Mouse (Mus musculus) lung, postnatal 0 days (tissue): ENCODE measurements around the gene Igsf3. TPM values are rescaled to one million over a fixed set of nuclear protein-coding genes. Genes with fewer than 3 reads are reported as not detected.
A peak's percentile ranks its signal among the peaks of the same experiment; 100 is the strongest.

Experiments
- ATAC-seq: fragments of 200-750 bp; cut with Nextera tagmentation; 2 replicates; pipeline ENCODE4 v1.8.0; 2017; ENCODE audit warnings: moderate library complexity
- DNase-seq: peaks from one replicate; pipeline ENCODE4 v3.0.0-alpha.2; 2016; ENCODE audit warnings: low spot score
- H3K27ac ChIP-seq: fragments of 300-500 bp; sonication (generic); 2 replicates; pipeline ENCODE4 v1.5.1; 2014; ENCODE audit warnings: antibody characterized with exemption, mild to moderate bottlenecking, low read length, mixed read lengths
- H3K27me3 ChIP-seq: fragments of 300-500 bp; sonication (generic); replicated peaks from 2 replicates; pipeline ENCODE4 v1.6.1; 2014; ENCODE audit warnings: low read length, mixed read lengths; ENCODE audit not compliant: insufficient read depth
- H3K36me3 ChIP-seq: fragments of 300-500 bp; sonication (generic); 2 replicates; pipeline ENCODE4 v1.6.1; 2014; ENCODE audit warnings: low read length, mixed read lengths; ENCODE audit not compliant: insufficient read depth
- H3K4me1 ChIP-seq: fragments of 300-500 bp; sonication (generic); 2 replicates; pipeline ENCODE4 v1.6.1; 2014; ENCODE audit warnings: antibody characterized with exemption, low read depth, low read length, mixed read lengths; ENCODE audit not compliant: insufficient read depth
- H3K4me2 ChIP-seq: fragments of 300-500 bp; sonication (generic); replicated peaks from 2 replicates; pipeline ENCODE4 v1.6.1; 2014; ENCODE audit warnings: low read depth, mild to moderate bottlenecking, low read length, moderate library complexity, mixed read lengths
- H3K4me3 ChIP-seq: fragments of 300-500 bp; sonication (generic); 2 replicates; pipeline ENCODE4 v1.5.1; 2014; ENCODE audit warnings: low read depth, low read length
- H3K9ac ChIP-seq: fragments of 300-500 bp; sonication (generic); replicated peaks from 2 replicates; pipeline ENCODE4 v1.6.1; 2014; ENCODE audit warnings: low read depth, mild to moderate bottlenecking
- H3K9me3 ChIP-seq: fragments of 300-500 bp; sonication (generic); 2 replicates; pipeline ENCODE4 v1.6.1; 2016; ENCODE audit warnings: low read length, mixed read lengths
- CTCF ChIP-seq: IDR thresholded peaks from 2 replicates; pipeline ENCODE4 v1.5.1; 2016; ENCODE audit warnings: antibody characterized with exemption, mild to moderate bottlenecking
- EP300 ChIP-seq: IDR thresholded peaks from 2 replicates; pipeline ENCODE4 v1.6.1; 2016; ENCODE audit warnings: antibody characterized with exemption, mild to moderate bottlenecking, control low read depth
- WGBS: fragments of 180-500 bp; shearing (Covaris S2); extraction: QIAGEN DNeasy Blood & Tissue Kit; methylation state at CpG from one replicate; pipeline ENCODE4 v1.1.7; 2014; 5-methylcytosine and 5-hydroxymethylcytosine counted together
- polyA plus RNA-seq: library from polyadenylated mRNA; unstranded; fragments of >200 nt; fragmentation: Nextera tagmentation; extraction: Ambion mirVana; gene quantifications from 2 replicates; pipeline ENCODE4 v1.2.1, GENCODE M21; 2015

Igsf3 gene
- polyA plus RNA-seq, 1 experiment from 2014 or later, result 16.9 TPM

DNA sequence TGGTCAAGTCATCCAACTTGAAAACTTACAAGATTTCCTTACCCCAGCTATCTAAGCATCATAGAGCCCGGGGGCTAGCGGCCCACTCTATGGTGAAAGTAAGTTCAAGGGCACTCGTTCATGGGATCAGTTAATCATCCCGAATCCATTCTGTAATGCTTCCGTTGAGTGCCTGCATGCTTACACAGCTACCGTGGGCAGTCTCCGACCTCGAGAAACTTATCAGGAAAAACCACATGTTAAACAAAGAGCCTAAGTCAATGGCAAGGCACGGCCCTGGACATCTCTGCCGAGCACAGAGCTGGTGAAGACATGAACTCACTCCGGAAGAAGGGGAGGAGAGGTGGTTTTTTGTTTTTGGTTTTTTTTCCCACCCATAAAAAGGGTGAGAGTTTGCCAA lies 9.5 kb upstream of the Igsf3 start:
- DNase-seq (no peak), ATAC-seq (peak; percentile 15)
- Histone ChIP-seq H3K4me2 (no peak overlapping the region), H3K4me1 (peaks cover 5% of the 10 kb centered on the region), H3K4me3 (no peak overlapping the region), H3K9ac (no peak overlapping the region), H3K27me3 (no peaks in the 10 kb centered on the region), H3K27ac (no peak overlapping the region), H3K9me3 (no peaks in the 10 kb centered on the region), H3K36me3 (no peaks in the 10 kb centered on the region)
- WGBS, result 21% methylated on average over 11 of the region's 11 CpGs
- no peak for TF ChIP-seq EP300
- TF ChIP-seq CTCF, result no peak

DNA sequence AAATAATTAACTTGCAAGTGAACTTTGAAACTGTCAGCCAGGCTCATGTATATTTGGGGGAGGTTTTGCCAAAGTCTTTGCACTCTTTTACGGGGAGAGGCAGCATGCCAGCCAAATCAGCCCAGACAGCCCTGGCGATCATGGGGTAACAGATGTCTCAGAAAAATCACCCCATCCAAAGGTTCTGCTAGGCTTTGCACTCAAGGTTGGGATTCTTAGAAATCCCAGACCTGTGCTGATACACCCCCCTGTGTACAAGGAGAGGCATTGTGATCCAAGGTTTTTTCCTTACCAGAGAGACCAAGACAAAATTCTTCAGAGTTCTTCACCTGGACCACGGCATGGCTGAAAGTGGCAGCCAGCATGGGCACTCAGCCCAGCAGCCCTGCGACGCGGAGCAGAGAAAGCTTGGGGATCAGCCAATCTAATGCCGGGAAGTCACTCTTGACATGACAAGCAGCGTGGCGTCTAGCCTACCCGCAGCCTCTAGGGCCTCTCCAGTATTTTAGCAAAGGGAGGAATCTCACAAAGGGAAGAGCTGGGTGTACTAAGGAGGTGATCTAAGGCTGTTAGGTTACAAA lies 7.5 kb upstream of the Igsf3 start:
- 31% methylated on average over 10 of the region's 10 CpGs for WGBS
- no peak overlapping the region for H3K27ac ChIP-seq

DNA sequence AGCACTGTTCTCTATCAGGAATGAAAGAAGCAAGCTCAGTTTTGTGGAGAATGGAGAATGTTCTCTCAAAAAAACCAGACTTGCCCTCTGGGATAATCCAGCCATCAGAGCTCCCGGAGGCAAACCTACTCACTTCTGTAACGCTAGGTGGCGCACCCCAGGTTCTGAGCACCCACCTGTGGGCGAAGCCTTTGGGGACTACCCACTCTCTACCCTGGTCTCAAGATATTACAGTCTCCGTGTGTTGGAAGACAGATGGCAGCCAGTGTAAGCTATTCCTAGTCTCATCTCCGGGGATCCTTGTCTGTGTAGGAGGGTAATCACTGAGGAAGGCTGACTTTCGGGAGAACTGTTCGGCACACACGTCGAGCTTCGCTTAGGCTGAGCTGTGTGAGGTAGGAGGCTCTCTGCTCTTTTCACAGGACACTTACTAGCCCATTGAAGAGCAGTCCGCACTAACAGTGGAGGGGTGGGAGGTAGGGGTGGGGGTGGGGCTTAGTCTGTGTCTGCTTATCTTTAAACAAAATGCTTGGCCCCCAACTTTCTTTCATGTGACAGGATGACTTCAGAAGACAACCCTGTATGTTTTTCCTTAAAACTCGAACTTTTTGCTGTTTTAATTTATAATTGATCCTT lies 4.4 kb upstream of the Igsf3 start:
- Histone ChIP-seq H3K36me3 (no peaks in the 10 kb centered on the region), H3K27me3 (no peaks in the 10 kb centered on the region), H3K4me2 (peak overlapping the region; percentile 17; the same call in 1 of the 2 replicates), H3K9ac (no peak overlapping the region), H3K27ac (no peak overlapping the region), H3K9me3 (no peaks in the 10 kb centered on the region), H3K4me1 (no peaks in the 10 kb centered on the region; the same call in 1 of the 2 replicates), H3K4me3 (no peak overlapping the region)
- TF ChIP-seq CTCF (peak; percentile 88), EP300 (no peak)
- peak; percentile 77 for DNase-seq
- WGBS, result 34% methylated on average over 13 of the region's 13 CpGs
- ATAC-seq, result peak; percentile 41; the same call in 1 of the 2 replicates

More for the DNA sequence above, 7.5 kb upstream of the Igsf3 start:
- Histone ChIP-seq H3K4me1 (no peaks in the 10 kb centered on the region; the same call in 1 of the 2 replicates), H3K9ac (no peak overlapping the region), H3K27me3 (no peaks in the 10 kb centered on the region), H3K4me3 (no peak overlapping the region), H3K4me2 (no peak overlapping the region), H3K36me3 (no peaks in the 10 kb centered on the region), H3K9me3 (no peaks in the 10 kb centered on the region)
- no peak for DNase-seq
- ATAC-seq, result 0 out of 2 replicates have a peak, but pooled peaks have one; percentile 40
- TF ChIP-seq CTCF (no peak), EP300 (no peak)

DNA sequence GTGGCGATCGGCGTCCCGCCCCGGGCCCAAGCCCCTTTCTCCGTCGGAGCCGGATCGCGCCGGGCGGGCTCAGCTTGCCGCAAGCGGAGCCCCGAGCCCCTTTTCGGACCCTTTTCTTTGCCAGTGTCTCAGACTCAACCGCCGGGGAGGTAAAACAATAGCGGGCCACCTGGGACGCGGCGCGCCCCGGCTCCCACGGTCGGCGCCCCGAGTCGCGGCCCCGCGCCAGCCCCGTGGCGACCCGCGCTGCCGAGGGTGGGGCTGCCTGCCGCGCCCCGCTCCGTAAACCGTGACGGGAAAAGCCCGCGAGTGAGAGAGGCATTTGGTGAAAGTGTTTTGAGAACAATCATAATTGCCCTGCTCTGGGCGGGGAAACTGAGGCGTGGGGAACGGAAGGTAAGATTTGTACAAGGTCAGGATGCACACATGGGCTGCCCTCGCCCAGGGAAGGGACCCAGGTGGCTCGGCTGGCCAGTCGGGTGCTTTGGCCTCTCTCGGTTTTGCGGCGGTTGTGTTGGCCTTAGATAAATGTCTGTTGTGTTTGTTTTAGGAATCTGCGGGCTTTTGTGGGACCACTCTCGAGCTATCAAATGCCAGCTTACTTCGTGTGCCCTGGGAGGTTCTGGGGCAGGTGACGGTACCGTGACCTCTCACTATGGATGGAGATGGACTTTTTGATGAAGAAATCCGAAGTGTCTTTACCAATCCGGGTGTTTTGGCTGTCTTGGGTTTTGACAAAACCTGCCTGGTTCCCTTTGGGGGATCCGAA lies 557 bp downstream of the Igsf3 start:
- Histone ChIP-seq H3K27ac (peak overlapping the region; percentile 23; the same call in 1 of the 2 replicates), H3K4me2 (peak overlapping the region; percentile 99), H3K36me3 (no peaks in the 10 kb centered on the region), H3K27me3 (no peaks in the 10 kb centered on the region), H3K9ac (peak overlapping the region; percentile 62), H3K9me3 (no peaks in the 10 kb centered on the region), H3K4me1 (peaks cover 13% of the 10 kb centered on the region), H3K4me3 (peak overlapping the region; percentile 80)
- DNase-seq (no peak), ATAC-seq (peak; percentile 34)
- TF ChIP-seq EP300, result no peak
- TF ChIP-seq CTCF, result no peak
- WGBS, result under 1% methylated on average over 38 of the region's 62 CpGs

DNA sequence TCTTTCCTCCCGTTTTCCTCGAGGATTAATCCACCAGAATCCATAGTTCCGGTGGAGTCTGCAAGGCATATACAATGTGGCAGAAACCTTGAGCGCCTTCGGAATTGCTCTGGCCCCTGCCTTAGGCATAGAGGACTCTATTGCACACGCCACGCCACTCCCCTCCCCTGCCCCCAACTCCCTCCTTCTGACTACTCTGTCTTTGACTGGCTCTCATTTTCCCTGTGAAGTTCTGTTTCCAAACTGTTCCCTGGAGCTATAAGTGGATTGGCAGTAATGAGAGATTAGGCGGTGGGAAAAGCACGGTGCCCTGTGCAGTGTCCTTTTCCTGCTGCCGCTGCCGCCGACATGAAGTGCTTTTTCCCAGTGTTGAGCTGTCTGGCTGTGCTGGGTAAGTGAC lies 1.2 kb downstream of the Igsf3 start:
- no peak for TF ChIP-seq CTCF
- TF ChIP-seq EP300, result no peak
- peak; percentile 67 for DNase-seq
- no peaks in the 10 kb centered on the region for H3K27me3 ChIP-seq
- H3K4me1 ChIP-seq, result peaks cover 13% of the 10 kb centered on the region
- peak overlapping the region; percentile 99 for H3K4me2 ChIP-seq
- peak overlapping the region; percentile 80 for H3K4me3 ChIP-seq
- no peaks in the 10 kb centered on the region for H3K36me3 ChIP-seq
- peak overlapping the region; percentile 62 for H3K9ac ChIP-seq
- peak; percentile 53 for ATAC-seq
- 3% methylated on average over 12 of the region's 12 CpGs for WGBS
- H3K27ac ChIP-seq, result peak overlapping the region; percentile 23
- no peaks in the 10 kb centered on the region for H3K9me3 ChIP-seq

DNA sequence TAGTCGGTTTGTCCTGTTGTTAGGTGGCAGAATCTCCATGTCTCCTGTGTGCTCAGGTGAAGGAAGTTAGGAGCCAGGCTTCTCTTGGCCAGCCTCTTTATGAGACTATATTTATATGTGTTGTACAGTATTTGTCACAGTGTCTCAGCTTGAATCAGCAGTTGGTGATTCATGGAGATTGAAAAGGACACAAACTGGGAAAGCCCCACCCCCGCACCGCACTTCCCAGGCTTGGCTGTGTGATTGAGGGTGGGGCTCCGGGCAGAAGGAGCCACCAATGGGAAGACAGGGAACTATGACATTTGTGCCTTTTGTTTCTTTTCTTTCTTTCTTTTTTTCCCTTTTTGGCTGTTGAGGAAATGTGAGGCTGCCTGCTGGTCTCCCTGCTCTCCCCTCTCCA lies 2.9 kb downstream of the Igsf3 start:
- Histone ChIP-seq H3K27ac (peak overlapping the region; percentile 43; the same call in 1 of the 2 replicates), H3K9me3 (no peaks in the 10 kb centered on the region), H3K4me3 (no peak overlapping the region), H3K36me3 (no peaks in the 10 kb centered on the region), H3K9ac (no peak overlapping the region), H3K27me3 (no peaks in the 10 kb centered on the region), H3K4me2 (peak overlapping the region; percentile 20), H3K4me1 (peaks cover 13% of the 10 kb centered on the region)
- DNase-seq, result peak; percentile 66
- 18% methylated on average over 4 of the region's 4 CpGs for WGBS
- no peak for TF ChIP-seq CTCF
- ATAC-seq, result peak; percentile 40
